Mouse (Mus musculus): ENCODE measurements around the gene Riok2. TPM values are rescaled to one million over a fixed set of nuclear protein-coding genes. Genes with fewer than 3 reads are reported as not detected.

Gene Riok2
- total and polyA plus RNA-seq, 2 experiments from 2014 or later = 16.2 to 31.0 TPM

GRCm38 (mm10) chr17:17394336-17394735 is 20.2 kb downstream of the Riok2 start:
- Histone ChIP-seq H3K4me2 (ENCODE audit: low read depth) (no peak overlapping the region), H3K4me3 (ENCODE audit: low read depth, low read length) (no peak overlapping the region), H3K9me3 (ENCODE audit: low read length) (no peaks in the 10 kb centered on the region), H3K9ac (no peak overlapping the region), H3K27me3 (ENCODE audit: insufficient read depth, low read length) (no peaks in the 10 kb centered on the region), H3K27ac (ENCODE audit: low read depth, low read length) (no peak overlapping the region), H3K4me1 (ENCODE audit: insufficient read depth) (no peaks in the 10 kb centered on the region), H3K36me3 (ENCODE audit: insufficient read depth) (peaks cover 13% of the 10 kb centered on the region)
- peak; percentile 89 for TF ChIP-seq CTCF (IDR thresholded peaks at IDR 0.05; ENCODE audit: low read depth)
- WGBS = 21% methylated on average over 4 of the region's 4 CpGs
- ATAC-seq = peak; percentile 71
- peak; percentile 90 for DNase-seq

DNA sequence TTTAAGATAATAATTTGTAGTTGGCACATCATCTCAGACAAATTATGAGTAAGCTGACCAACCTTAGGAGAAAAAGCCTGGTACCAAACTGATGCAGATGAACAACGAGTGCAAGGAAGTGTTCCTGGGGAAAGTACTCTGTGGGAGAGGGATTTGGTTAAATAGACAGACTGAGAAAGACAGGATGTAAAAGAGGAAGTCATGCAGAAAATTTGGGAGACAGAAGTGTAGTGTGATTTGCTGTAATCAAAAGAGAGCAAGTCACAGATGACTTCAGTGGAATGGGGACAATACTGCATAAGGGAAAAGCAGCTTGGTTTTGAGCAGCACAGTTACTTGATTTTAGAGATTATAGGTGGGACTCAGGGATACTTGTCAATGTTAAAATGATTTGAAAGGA is 22.8 kb downstream of the Riok2 start:
- no peak overlapping the region for H3K4me3 ChIP-seq (ENCODE audit: low read depth, low read length)
- no peaks in the 10 kb centered on the region for H3K27me3 ChIP-seq (ENCODE audit: insufficient read depth, low read length)
- H3K36me3 ChIP-seq (ENCODE audit: insufficient read depth) = peaks cover 3% of the 10 kb centered on the region
- H3K9ac ChIP-seq = no peak overlapping the region
- no peak overlapping the region for H3K4me2 ChIP-seq (ENCODE audit: low read depth)
- no peaks in the 10 kb centered on the region for H3K9me3 ChIP-seq (ENCODE audit: low read length)
- TF ChIP-seq CTCF (IDR thresholded peaks at IDR 0.05; ENCODE audit: low read depth) = no peak
- ATAC-seq (peak; percentile 23; the same call in 1 of the 2 replicates), DNase-seq (no peak)
- H3K27ac ChIP-seq (ENCODE audit: low read depth, low read length) = no peak overlapping the region
- 7% methylated on average over 1 of the region's 1 CpGs for WGBS
- no peaks in the 10 kb centered on the region for H3K4me1 ChIP-seq (ENCODE audit: insufficient read depth)

DNA sequence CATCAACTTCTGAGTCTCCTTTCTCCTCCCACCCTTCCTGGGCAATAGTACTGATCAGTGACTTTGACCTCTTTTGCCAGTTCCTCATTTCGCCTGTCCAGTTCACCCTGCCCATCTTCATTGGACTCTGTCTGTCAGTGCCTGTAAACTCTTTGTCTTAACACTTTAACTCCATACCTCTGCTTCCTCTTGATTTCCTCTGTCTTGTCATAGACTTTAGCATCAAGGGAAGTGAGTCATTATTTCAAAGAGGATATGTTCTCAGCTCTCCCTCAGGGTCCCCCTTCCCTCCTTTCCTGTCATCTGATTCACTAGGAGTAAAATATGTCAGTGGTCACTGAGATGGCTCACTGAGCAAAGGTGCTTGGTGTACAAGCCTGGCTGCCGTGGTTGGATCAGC is 24.6 kb downstream of the Riok2 start:
- no peaks in the 10 kb centered on the region; the same call in 1 of the 2 replicates for H3K36me3 ChIP-seq (ENCODE audit: insufficient read depth)
- DNase-seq = no peak
- WGBS = 86% methylated on average over 2 of the region's 2 CpGs

GRCm38 (mm10) chr17:17402222-17403004 is 28.3 kb downstream of the Riok2 start, which contains the start of gene Lix1:
Gene Lix1 (plus strand): TSS chr17:17402672.
- no peaks in the 10 kb centered on the region for H3K27me3 ChIP-seq (ENCODE audit: insufficient read depth, low read length)
- H3K36me3 ChIP-seq (ENCODE audit: insufficient read depth) = no peaks in the 10 kb centered on the region
- ATAC-seq (peak; percentile 99), DNase-seq (peak; percentile 92)
- WGBS = 12% methylated on average over 6 of the region's 6 CpGs
- peak within 1 kb of the TSS; percentile 52 for H3K4me2 ChIP-seq (ENCODE audit: low read depth)
- H3K27ac ChIP-seq (ENCODE audit: low read depth, low read length) = peak within 1 kb of the TSS; percentile 80
- peak; percentile 85 for TF ChIP-seq CTCF (IDR thresholded peaks at IDR 0.05; ENCODE audit: low read depth)
- H3K9me3 ChIP-seq (ENCODE audit: low read length) = no peaks in the 10 kb centered on the region
- H3K4me3 ChIP-seq (ENCODE audit: low read depth, low read length) = peak within 1 kb of the TSS; percentile 38
- 0 out of 2 replicates have a peak, but pooled peaks cover 4% of the 10 kb centered on the region for H3K4me1 ChIP-seq (ENCODE audit: insufficient read depth)
- peak within 1 kb of the TSS; percentile 49 for H3K9ac ChIP-seq

More for the DNA sequence above, 24.6 kb downstream of the Riok2 start:
- H3K4me2 ChIP-seq (ENCODE audit: low read depth) = no peak overlapping the region
- H3K9me3 ChIP-seq (ENCODE audit: low read length) = no peaks in the 10 kb centered on the region
- no peak overlapping the region for H3K9ac ChIP-seq
- no peaks in the 10 kb centered on the region for H3K27me3 ChIP-seq (ENCODE audit: insufficient read depth, low read length)
- H3K4me3 ChIP-seq (ENCODE audit: low read depth, low read length) = no peak overlapping the region
- no peak overlapping the region for H3K27ac ChIP-seq (ENCODE audit: low read depth, low read length)
- H3K4me1 ChIP-seq (ENCODE audit: insufficient read depth) = no peaks in the 10 kb centered on the region
- no peak for TF ChIP-seq CTCF (IDR thresholded peaks at IDR 0.05; ENCODE audit: low read depth)
- ATAC-seq = no peak

GRCm38 (mm10) chr17:17403038-17403437 is 28.9 kb downstream of the Riok2 start:
- H3K9ac ChIP-seq = peak overlapping the region; percentile 49
- 0 out of 2 replicates have a peak, but pooled peaks cover 4% of the 10 kb centered on the region for H3K4me1 ChIP-seq (ENCODE audit: insufficient read depth)
- TF ChIP-seq CTCF (IDR thresholded peaks at IDR 0.05; ENCODE audit: low read depth) = no peak
- H3K9me3 ChIP-seq (ENCODE audit: low read length) = no peaks in the 10 kb centered on the region
- peak; percentile 10; the same call in 1 of the 2 replicates for ATAC-seq
- H3K4me3 ChIP-seq (ENCODE audit: low read depth, low read length) = peak overlapping the region; percentile 38
- 5% methylated on average over 5 of the region's 5 CpGs for WGBS
- DNase-seq = no peak
- peak overlapping the region; percentile 52 for H3K4me2 ChIP-seq (ENCODE audit: low read depth)
- peak overlapping the region; percentile 80 for H3K27ac ChIP-seq (ENCODE audit: low read depth, low read length)
- H3K36me3 ChIP-seq (ENCODE audit: insufficient read depth) = no peaks in the 10 kb centered on the region
- H3K27me3 ChIP-seq (ENCODE audit: insufficient read depth, low read length) = no peaks in the 10 kb centered on the region

DNA sequence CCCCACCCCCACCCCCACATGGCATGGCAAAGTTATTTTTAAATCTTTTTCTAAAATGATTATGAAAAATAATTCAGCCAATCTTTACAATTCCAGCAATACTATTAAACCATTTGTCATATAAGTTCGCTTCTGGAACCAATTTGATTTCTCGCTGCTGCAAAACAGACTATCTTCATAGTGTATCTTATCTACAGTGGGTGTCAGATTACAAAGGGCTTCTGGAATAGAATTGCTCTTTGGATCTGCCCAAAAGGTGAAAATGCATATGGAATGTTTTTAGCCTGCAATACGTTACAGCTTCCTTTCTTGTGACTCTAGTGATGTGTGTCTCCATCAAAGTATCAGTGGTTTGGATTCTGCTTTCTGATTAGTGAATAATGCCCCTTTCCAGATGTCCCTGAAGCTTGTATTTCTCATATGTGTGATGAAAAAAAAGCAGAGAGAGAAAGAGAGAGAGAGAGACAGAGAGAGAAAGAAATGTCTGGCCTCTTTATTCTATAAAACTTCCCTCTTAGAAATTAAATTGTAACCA is 29.5 kb downstream of the Riok2 start:
- Histone ChIP-seq H3K9me3 (ENCODE audit: low read length) (no peaks in the 10 kb centered on the region), H3K27ac (ENCODE audit: low read depth, low read length) (no peak overlapping the region), H3K4me2 (ENCODE audit: low read depth) (peak overlapping the region; percentile 52), H3K27me3 (ENCODE audit: insufficient read depth, low read length) (no peaks in the 10 kb centered on the region), H3K4me3 (ENCODE audit: low read depth, low read length) (peak overlapping the region; percentile 38), H3K4me1 (ENCODE audit: insufficient read depth) (0 out of 2 replicates have a peak, but pooled peaks cover 4% of the 10 kb centered on the region), H3K9ac (peak overlapping the region; percentile 1; the same call in 1 of the 2 replicates), H3K36me3 (ENCODE audit: insufficient read depth) (no peaks in the 10 kb centered on the region)
- WGBS = 18% methylated on average over 3 of the region's 3 CpGs
- no peak for DNase-seq
- ATAC-seq = no peak
- no peak for TF ChIP-seq CTCF (IDR thresholded peaks at IDR 0.05; ENCODE audit: low read depth)
